Mouse (Mus musculus) liver, embryonic 11.5 days (tissue): ENCODE results near the gene Coq5. TPM values are rescaled to one million over a fixed set of nuclear protein-coding genes. Genes with fewer than 3 reads are reported as not detected.

Experiments
- ATAC-seq: fragments of 200-750 bp; cut with Nextera tagmentation; replicated peaks from 2 replicates; pipeline ENCODE4 v1.8.0; 2017; ENCODE audit warnings: moderate number of reproducible peaks, mild to moderate bottlenecking, moderate TSS enrichment, moderate library complexity; ENCODE audit not compliant: low FRiP score
- DNase-seq: peaks from one replicate; pipeline ENCODE4 v3.0.0-alpha.2; 2017; ENCODE audit warnings: low spot score
- H3K27ac ChIP-seq: fragments of 300-500 bp; sonication (generic); 2 replicates; pipeline ENCODE4 v1.5.1; 2014; ENCODE audit warnings: mild to moderate bottlenecking, low read depth, low read length, control low read depth
- H3K27me3 ChIP-seq: fragments of 300-500 bp; sonication (generic); replicated peaks from 2 replicates; pipeline ENCODE4 v1.6.1; 2014; ENCODE audit warnings: low read length, mixed read lengths; ENCODE audit not compliant: control insufficient read depth, insufficient read depth
- H3K36me3 ChIP-seq: fragments of 300-500 bp; sonication (generic); 2 replicates; pipeline ENCODE4 v1.6.1; 2014; ENCODE audit warnings: mild to moderate bottlenecking, low read length, moderate library complexity, mixed read lengths; ENCODE audit not compliant: control insufficient read depth, insufficient read depth
- H3K4me1 ChIP-seq: fragments of 300-500 bp; sonication (generic); replicated peaks from 2 replicates; pipeline ENCODE4 v1.6.1; 2014; ENCODE audit warnings: low read length, mixed read lengths; ENCODE audit not compliant: control insufficient read depth, insufficient read depth
- H3K4me2 ChIP-seq: fragments of 300-500 bp; sonication (generic); 2 replicates; pipeline ENCODE4 v1.6.1; 2014; ENCODE audit warnings: mild to moderate bottlenecking, control low read depth, moderate library complexity
- H3K4me3 ChIP-seq: fragments of 300-500 bp; sonication (generic); 2 replicates; pipeline ENCODE4 v1.5.1; 2014; ENCODE audit warnings: low read depth, low read length, control low read depth
- H3K9ac ChIP-seq: fragments of 300-500 bp; sonication (generic); 2 replicates; pipeline ENCODE4 v1.6.1; 2014; ENCODE audit warnings: low read depth, low read length, control low read depth
- H3K9me3 ChIP-seq: fragments of 300-500 bp; sonication (generic); 2 replicates; pipeline ENCODE4 v1.6.1; 2016; ENCODE audit warnings: low read length, inconsistent platforms, mixed read lengths; ENCODE audit not compliant: control insufficient read depth
- WGBS: fragments of 180-500 bp; shearing (Covaris S2); extraction: QIAGEN DNeasy Blood & Tissue Kit; methylation state at CpG from one replicate; pipeline ENCODE4 v1.1.7; 2014; 5-methylcytosine and 5-hydroxymethylcytosine counted together
- polyA plus RNA-seq: library from polyadenylated mRNA; unstranded; fragments of >200 nt; fragmentation: Nextera tagmentation; extraction: Ambion mirVana; gene quantifications from 2 replicates; pipeline ENCODE4 v1.2.1, GENCODE M21; 2014

Gene Coq5
- polyA plus RNA-seq, 1 experiment from 2014 or later = 67.9 TPM

GRCm38 (mm10) chr5:115312816-115313667 lies 33.6 kb downstream of the Coq5 start:
- 47% methylated on average over 10 of the region's 10 CpGs for WGBS
- Histone ChIP-seq H3K4me3 (peak overlapping the region; percentile 16; the same call in 1 of the 2 replicates), H3K9ac (peak overlapping the region; percentile 47), H3K4me1 (peaks cover 37% of the 10 kb centered on the region), H3K27ac (peak overlapping the region; percentile 53), H3K9me3 (no peaks in the 10 kb centered on the region), H3K36me3 (no peaks in the 10 kb centered on the region), H3K4me2 (peak overlapping the region; percentile 46), H3K27me3 (no peaks in the 10 kb centered on the region)
- DNase-seq (no peak), ATAC-seq (peak; percentile 82)

DNA sequence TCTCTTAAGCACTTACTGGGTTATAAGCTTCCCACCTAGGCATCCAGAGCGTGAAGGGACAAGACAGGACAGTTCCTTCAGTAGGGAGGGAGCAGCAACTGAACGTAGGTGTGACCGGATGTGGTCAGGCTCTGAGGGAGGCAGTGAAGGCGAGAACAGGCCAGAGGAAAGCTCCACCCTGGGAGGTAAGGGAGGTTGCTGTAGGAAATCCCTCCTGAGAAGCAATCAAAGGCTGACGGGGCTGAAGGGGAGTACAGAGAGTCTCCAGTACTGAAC lies 34.1 kb downstream of the Coq5 start:
- DNase-seq (no peak), ATAC-seq (no peak)
- H3K36me3 ChIP-seq = no peaks in the 10 kb centered on the region
- H3K27ac ChIP-seq = peak overlapping the region; percentile 53
- peaks cover 43% of the 10 kb centered on the region for H3K4me1 ChIP-seq
- H3K9me3 ChIP-seq = no peaks in the 10 kb centered on the region
- WGBS = 27% methylated on average over 5 of the region's 5 CpGs
- peak overlapping the region; percentile 47 for H3K9ac ChIP-seq
- peak overlapping the region; percentile 16; the same call in 1 of the 2 replicates for H3K4me3 ChIP-seq
- H3K27me3 ChIP-seq = no peaks in the 10 kb centered on the region
- peak overlapping the region; percentile 46 for H3K4me2 ChIP-seq

DNA sequence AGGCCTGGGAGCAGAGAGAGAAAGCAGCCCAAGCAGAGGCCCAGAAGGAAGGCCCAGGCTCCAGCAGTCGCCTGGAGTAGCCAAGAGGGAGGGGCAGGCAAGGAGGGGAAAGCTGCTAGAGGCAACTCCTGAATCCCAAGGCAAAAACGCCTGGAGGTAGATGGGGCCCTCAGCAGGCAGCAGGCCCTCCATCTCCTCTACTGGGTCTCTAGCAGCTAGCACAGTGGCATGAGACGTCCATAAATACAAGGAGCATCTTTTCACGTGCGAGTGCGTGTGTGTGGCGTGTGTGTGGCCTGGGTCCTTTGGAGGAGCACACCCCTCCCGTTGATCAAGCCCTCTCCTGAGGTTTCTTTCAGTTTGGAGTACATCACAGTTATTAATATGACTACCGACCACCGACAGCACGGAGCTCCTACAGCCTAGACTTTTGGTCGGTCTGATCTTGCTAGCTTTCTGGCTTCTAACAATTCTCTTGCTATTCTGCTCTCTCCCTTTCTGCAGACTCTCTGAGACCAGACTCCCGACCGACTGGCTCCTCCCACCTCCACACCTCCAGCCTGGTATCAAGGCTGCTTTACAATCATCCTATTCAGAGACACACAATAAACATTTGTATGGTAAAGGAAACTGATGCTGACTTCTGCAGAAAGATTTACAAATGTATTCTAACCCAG lies 37.6 kb downstream of the Coq5 start:
- peaks cover 44% of the 10 kb centered on the region for H3K4me1 ChIP-seq
- H3K36me3 ChIP-seq = no peaks in the 10 kb centered on the region
- no peaks in the 10 kb centered on the region for H3K9me3 ChIP-seq
- no peak for DNase-seq
- no peak for ATAC-seq
- peak overlapping the region; percentile 48 for H3K4me2 ChIP-seq
- peak overlapping the region; percentile 69 for H3K27ac ChIP-seq
- no peak overlapping the region; the same call in 1 of the 2 replicates for H3K4me3 ChIP-seq
- peak overlapping the region; percentile 44; the same call in 1 of the 2 replicates for H3K9ac ChIP-seq
- no peaks in the 10 kb centered on the region for H3K27me3 ChIP-seq
- 25% methylated on average over 14 of the region's 14 CpGs for WGBS

- 0 out of 2 replicates have a peak overlapping the region, but pooled peaks have one; percentile 20 for H3K9ac ChIP-seq
- no peak; the same call in 1 of the 2 replicates for ATAC-seq
- no peaks in the 10 kb centered on the region for H3K9me3 ChIP-seq
- WGBS = 11% methylated on average over 10 of the region's 10 CpGs
- H3K27ac ChIP-seq = peak overlapping the region; percentile 69
- H3K4me2 ChIP-seq = peak overlapping the region; percentile 48
- no peaks in the 10 kb centered on the region for H3K36me3 ChIP-seq
- H3K4me3 ChIP-seq = peak overlapping the region; percentile 11; the same call in 1 of the 2 replicates
- no peaks in the 10 kb centered on the region for H3K27me3 ChIP-seq
- no peak for DNase-seq
- peaks cover 38% of the 10 kb centered on the region for H3K4me1 ChIP-seq
Measured at GRCm38 (mm10) chr5:115317645-115318328, 38.3 kb downstream of the Coq5 start.

GRCm38 (mm10) chr5:115319004-115319940 lies 39.8 kb downstream of the Coq5 start:
- peak overlapping the region; percentile 81 for H3K4me2 ChIP-seq
- peak overlapping the region; percentile 44 for H3K27ac ChIP-seq
- H3K27me3 ChIP-seq = no peaks in the 10 kb centered on the region
- ATAC-seq (peak; percentile 74), DNase-seq (peak; percentile 79)
- peak overlapping the region; percentile 59 for H3K9ac ChIP-seq
- H3K4me3 ChIP-seq = peak overlapping the region; percentile 47
- no peaks in the 10 kb centered on the region for H3K9me3 ChIP-seq
- peaks cover 27% of the 10 kb centered on the region for H3K4me1 ChIP-seq
- 1% methylated on average over 21 of the region's 22 CpGs for WGBS
- no peaks in the 10 kb centered on the region for H3K36me3 ChIP-seq

GRCm38 (mm10) chr5:115326256-115326831 lies 46.9 kb downstream of the Coq5 start:
- peak overlapping the region; percentile 94 for H3K27ac ChIP-seq
- H3K36me3 ChIP-seq = peaks cover 21% of the 10 kb centered on the region
- WGBS = 15% methylated on average over 11 of the region's 11 CpGs
- peak overlapping the region; percentile 77 for H3K4me3 ChIP-seq
- H3K9ac ChIP-seq = peak overlapping the region; percentile 98
- H3K4me2 ChIP-seq = peak overlapping the region; percentile 91
- H3K27me3 ChIP-seq = no peaks in the 10 kb centered on the region
- ATAC-seq = peak; percentile 80
- peaks cover 37% of the 10 kb centered on the region for H3K4me1 ChIP-seq
- H3K9me3 ChIP-seq = no peaks in the 10 kb centered on the region
- DNase-seq = no peak

GRCm38 (mm10) chr5:115326875-115327609 lies 47.6 kb downstream of the Coq5 start, which contains the start of gene Srsf9:
Gene Srsf9, plus strand, starts transcription at chr5:115327177.
- H3K4me3 ChIP-seq = peak within 1 kb of the TSS; percentile 77
- peak within 1 kb of the TSS; percentile 98 for H3K9ac ChIP-seq
- no peaks in the 10 kb centered on the region for H3K27me3 ChIP-seq
- DNase-seq (peak; percentile 95), ATAC-seq (peak; percentile 87)
- under 1% methylated on average over 87 of the region's 97 CpGs for WGBS
- peak within 1 kb of the TSS; percentile 94 for H3K27ac ChIP-seq
- peak within 1 kb of the TSS; percentile 91 for H3K4me2 ChIP-seq
- no peaks in the 10 kb centered on the region for H3K9me3 ChIP-seq
- H3K36me3 ChIP-seq = peaks cover 28% of the 10 kb centered on the region
- H3K4me1 ChIP-seq = peaks cover 40% of the 10 kb centered on the region
